Mouse (Mus musculus): ENCODE data around the gene Mrpl42. TPM values are rescaled to one million over a fixed set of nuclear protein-coding genes. Genes with fewer than 3 reads are reported as not detected.

Gene Mrpl42
- polyA plus RNA-seq, 1 experiment, result 107 TPM

- no peaks in the 10 kb centered on the region; the same call in 1 of the 2 replicates for H3K4me1 ChIP-seq (replicated peaks; ENCODE audit: control insufficient read depth, insufficient read depth, low read length)
- H3K4me3 ChIP-seq (ENCODE audit: control insufficient read depth, insufficient read depth, low read length), result no peak overlapping the region
- H3K27ac ChIP-seq (ENCODE audit: control insufficient read depth, insufficient read depth, low read length), result no peak overlapping the region
- no peaks in the 10 kb centered on the region for H3K36me3 ChIP-seq (ENCODE audit: control insufficient read depth, insufficient read depth, low read length)
- TF ChIP-seq POLR2A (IDR thresholded peaks at IDR 0.05; ENCODE audit: control insufficient read depth, extremely low read depth, insufficient read depth, low read length, poor library complexity), result no peak
- no peak for TF ChIP-seq CTCF (IDR thresholded peaks at IDR 0.05; ENCODE audit: borderline replicate concordance, control insufficient read depth, extremely low read depth, insufficient read depth, low read length, poor library complexity)
- no peaks in the 10 kb centered on the region for H3K27me3 ChIP-seq (ENCODE audit: control insufficient read depth, insufficient read depth, low read length)
- WGBS, result 94% methylated on average over 8 of the region's 8 CpGs
- no peak for DNase-seq
Measured at GRCm38 (mm10) chr10:95535399-95536221, 33.9 kb upstream of the Mrpl42 start.

GRCm38 (mm10) chr10:95533382-95533781 is 31.6 kb upstream of the Mrpl42 start:
- Histone ChIP-seq H3K27me3 (ENCODE audit: control insufficient read depth, insufficient read depth, low read length) (no peaks in the 10 kb centered on the region), H3K4me1 (replicated peaks; ENCODE audit: control insufficient read depth, insufficient read depth, low read length) (no peaks in the 10 kb centered on the region; the same call in 1 of the 2 replicates), H3K36me3 (ENCODE audit: control insufficient read depth, insufficient read depth, low read length) (no peaks in the 10 kb centered on the region), H3K27ac (ENCODE audit: control insufficient read depth, insufficient read depth, low read length) (no peak overlapping the region), H3K4me3 (ENCODE audit: control insufficient read depth, insufficient read depth, low read length) (no peak overlapping the region)
- TF ChIP-seq CTCF (IDR thresholded peaks at IDR 0.05; ENCODE audit: borderline replicate concordance, control insufficient read depth, extremely low read depth, insufficient read depth, low read length, poor library complexity) (no peak), POLR2A (IDR thresholded peaks at IDR 0.05; ENCODE audit: control insufficient read depth, extremely low read depth, insufficient read depth, low read length, poor library complexity) (no peak)
- no peak for DNase-seq
- 95% methylated on average over 7 of the region's 7 CpGs for WGBS

- Histone ChIP-seq H3K27ac (ENCODE audit: control insufficient read depth, insufficient read depth, low read length) (no peak overlapping the region), H3K36me3 (ENCODE audit: control insufficient read depth, insufficient read depth, low read length) (no peaks in the 10 kb centered on the region), H3K4me3 (ENCODE audit: control insufficient read depth, insufficient read depth, low read length) (no peak overlapping the region), H3K4me1 (replicated peaks; ENCODE audit: control insufficient read depth, insufficient read depth, low read length) (no peaks in the 10 kb centered on the region; the same call in 1 of the 2 replicates), H3K27me3 (ENCODE audit: control insufficient read depth, insufficient read depth, low read length) (no peaks in the 10 kb centered on the region)
- TF ChIP-seq CTCF (IDR thresholded peaks at IDR 0.05; ENCODE audit: borderline replicate concordance, control insufficient read depth, extremely low read depth, insufficient read depth, low read length, poor library complexity) (no peak), POLR2A (IDR thresholded peaks at IDR 0.05; ENCODE audit: control insufficient read depth, extremely low read depth, insufficient read depth, low read length, poor library complexity) (no peak)
- no peak for DNase-seq
- 90% methylated on average over 5 of the region's 5 CpGs for whole genome bisulfite sequencing
Measured at GRCm38 (mm10) chr10:95532916-95533315, 31.2 kb upstream of the Mrpl42 start.

GRCm38 (mm10) chr10:95530551-95531121 is 28.9 kb upstream of the Mrpl42 start:
- no peak for DNase-seq
- TF ChIP-seq POLR2A (IDR thresholded peaks at IDR 0.05; ENCODE audit: control insufficient read depth, extremely low read depth, insufficient read depth, low read length, poor library complexity) (no peak), CTCF (IDR thresholded peaks at IDR 0.05; ENCODE audit: borderline replicate concordance, control insufficient read depth, extremely low read depth, insufficient read depth, low read length, poor library complexity) (no peak)
- Histone ChIP-seq H3K27me3 (ENCODE audit: control insufficient read depth, insufficient read depth, low read length) (no peaks in the 10 kb centered on the region), H3K4me1 (replicated peaks; ENCODE audit: control insufficient read depth, insufficient read depth, low read length) (no peaks in the 10 kb centered on the region; the same call in 1 of the 2 replicates), H3K27ac (ENCODE audit: control insufficient read depth, insufficient read depth, low read length) (no peak overlapping the region), H3K4me3 (ENCODE audit: control insufficient read depth, insufficient read depth, low read length) (no peak overlapping the region), H3K36me3 (ENCODE audit: control insufficient read depth, insufficient read depth, low read length) (no peaks in the 10 kb centered on the region)
- WGBS, result 91% methylated on average over 2 of the region's 2 CpGs

GRCm38 (mm10) chr10:95526495-95527122 is 24.9 kb upstream of the Mrpl42 start:
- no peak for DNase-seq
- H3K27ac ChIP-seq (ENCODE audit: control insufficient read depth, insufficient read depth, low read length), result no peak overlapping the region
- 86% methylated on average over 5 of the region's 5 CpGs for WGBS
- H3K36me3 ChIP-seq (ENCODE audit: control insufficient read depth, insufficient read depth, low read length), result no peaks in the 10 kb centered on the region
- TF ChIP-seq POLR2A (IDR thresholded peaks at IDR 0.05; ENCODE audit: control insufficient read depth, extremely low read depth, insufficient read depth, low read length, poor library complexity) (no peak), CTCF (IDR thresholded peaks at IDR 0.05; ENCODE audit: borderline replicate concordance, control insufficient read depth, extremely low read depth, insufficient read depth, low read length, poor library complexity) (no peak)
- H3K27me3 ChIP-seq (ENCODE audit: control insufficient read depth, insufficient read depth, low read length), result no peaks in the 10 kb centered on the region
- H3K4me3 ChIP-seq (ENCODE audit: control insufficient read depth, insufficient read depth, low read length), result no peak overlapping the region
- H3K4me1 ChIP-seq (replicated peaks; ENCODE audit: control insufficient read depth, insufficient read depth, low read length), result no peaks in the 10 kb centered on the region; the same call in 1 of the 2 replicates

GRCm38 (mm10) chr10:95525871-95526270 is 24.1 kb upstream of the Mrpl42 start:
- Histone ChIP-seq H3K4me1 (replicated peaks; ENCODE audit: control insufficient read depth, insufficient read depth, low read length) (no peaks in the 10 kb centered on the region; the same call in 1 of the 2 replicates), H3K27me3 (ENCODE audit: control insufficient read depth, insufficient read depth, low read length) (no peaks in the 10 kb centered on the region), H3K27ac (ENCODE audit: control insufficient read depth, insufficient read depth, low read length) (no peak overlapping the region), H3K4me3 (ENCODE audit: control insufficient read depth, insufficient read depth, low read length) (no peak overlapping the region), H3K36me3 (ENCODE audit: control insufficient read depth, insufficient read depth, low read length) (no peaks in the 10 kb centered on the region)
- DNase-seq, result no peak
- no peak for TF ChIP-seq POLR2A (IDR thresholded peaks at IDR 0.05; ENCODE audit: control insufficient read depth, extremely low read depth, insufficient read depth, low read length, poor library complexity)
- TF ChIP-seq CTCF (IDR thresholded peaks at IDR 0.05; ENCODE audit: borderline replicate concordance, control insufficient read depth, extremely low read depth, insufficient read depth, low read length, poor library complexity), result no peak
- 97% methylated on average over 5 of the region's 5 CpGs for WGBS

Data from thymus, adult 2 months (tissue).